Mouse (Mus musculus): Measurements from ENCODE around the gene Ism2.
"Not testable (repeated sequence)": the region's sequence is repeated elsewhere in the genome, so short reads cannot be mapped to it uniquely, and the experiment has no call there.

Ism2 gene

GRCm38 (mm10) chr12:87289100-87289499, 10.4 kb downstream of the Ism2 start:
- DNase-seq (ENCODE audit: low read depth, low spot score): no peak

- DNase-seq (ENCODE audit: low read depth, low spot score): no peak
Observed at GRCm38 (mm10) chr12:87284726-87285125, 14.8 kb downstream of the Ism2 start.

GRCm38 (mm10) chr12:87284268-87284667, 15.2 kb downstream of the Ism2 start:
- no peak for DNase-seq (ENCODE audit: low read depth, low spot score)

- DNase-seq (ENCODE audit: low read depth, low spot score): no peak
Observed at GRCm38 (mm10) chr12:87283706-87284105, 15.8 kb downstream of the Ism2 start.

- no peak for DNase-seq (ENCODE audit: low read depth, low spot score)
Observed at GRCm38 (mm10) chr12:87282743-87283142, 16.8 kb downstream of the Ism2 start.

GRCm38 (mm10) chr12:87281766-87282165, 17.7 kb downstream of the Ism2 start:
- DNase-seq (ENCODE audit: low read depth, low spot score): no peak

- no peak for DNase-seq (ENCODE audit: low read depth, low spot score)
Observed at GRCm38 (mm10) chr12:87279879-87280278, 19.6 kb downstream of the Ism2 start.

GRCm38 (mm10) chr12:87279350-87279749, 20.2 kb downstream of the Ism2 start:
- DNase-seq (ENCODE audit: low read depth, low spot score): no peak

- no peak for DNase-seq (ENCODE audit: low read depth, low spot score)
Observed at GRCm38 (mm10) chr12:87278118-87278730, 21.3 kb downstream of the Ism2 start.

- not testable (repeated sequence) for DNase-seq (ENCODE audit: low read depth, low spot score)
Observed at GRCm38 (mm10) chr12:87277251-87277650, 22.3 kb downstream of the Ism2 start.

GRCm38 (mm10) chr12:87274853-87275831, 24.4 kb downstream of the Ism2 start:
- DNase-seq (ENCODE audit: low read depth, low spot score): no peak

- DNase-seq (ENCODE audit: low read depth, low spot score): peak; percentile 16
Observed at GRCm38 (mm10) chr12:87267682-87268081, 31.8 kb downstream of the Ism2 start.

GRCm38 (mm10) chr12:87266827-87267603, 32.5 kb downstream of the Ism2 start:
- DNase-seq (ENCODE audit: low read depth, low spot score): no peak

- peak; percentile 99 for DNase-seq (ENCODE audit: low read depth, low spot score)
Observed at GRCm38 (mm10) chr12:87266108-87266826, 33.2 kb downstream of the Ism2 start, which contains the start of the genes Vipas39 and Ahsa1. Gene Vipas39 (minus strand): TSS chr12:87266256. Gene Ahsa1 (plus strand): TSS chr12:87266479.

GRCm38 (mm10) chr12:87265444-87265843, 34.1 kb downstream of the Ism2 start:
- no peak for DNase-seq (ENCODE audit: low read depth, low spot score)

- DNase-seq (ENCODE audit: low read depth, low spot score): no peak
Observed at GRCm38 (mm10) chr12:87260562-87260961, 38.9 kb downstream of the Ism2 start.

- no peak for DNase-seq (ENCODE audit: low read depth, low spot score)
Observed at GRCm38 (mm10) chr12:87256629-87257028, 42.9 kb downstream of the Ism2 start.

- peak; percentile 12 for DNase-seq (ENCODE audit: low read depth, low spot score)
Observed at GRCm38 (mm10) chr12:87253878-87254277, 45.6 kb downstream of the Ism2 start.

GRCm38 (mm10) chr12:87250161-87250560, 49.3 kb downstream of the Ism2 start:
- DNase-seq (ENCODE audit: low read depth, low spot score): no peak

GRCm38 (mm10) chr12:87238632-87239031, 60.9 kb downstream of the Ism2 start, which contains the start of gene Noxred1:
Gene Noxred1 (minus strand): TSS chr12:87238732.
- no peak for DNase-seq (ENCODE audit: low read depth, low spot score)

GRCm38 (mm10) chr12:87236882-87237483, 62.5 kb downstream of the Ism2 start:
- DNase-seq (ENCODE audit: low read depth, low spot score): peak; percentile 13

Data from telencephalon, adult 2 months (tissue).